Mouse (Mus musculus) frontal cortex, postnatal 10 days (tissue): Measurements from ENCODE around the gene Arhgef40.

Experiments
- DNase-seq, 2 experiments: peaks; one replicate each; pipeline ENCODE4 v3.0.0; 2022; ENCODE audit warnings: low spot score in 2 of 2, mixed read lengths in 1 of 2

Gene Arhgef40

DNA sequence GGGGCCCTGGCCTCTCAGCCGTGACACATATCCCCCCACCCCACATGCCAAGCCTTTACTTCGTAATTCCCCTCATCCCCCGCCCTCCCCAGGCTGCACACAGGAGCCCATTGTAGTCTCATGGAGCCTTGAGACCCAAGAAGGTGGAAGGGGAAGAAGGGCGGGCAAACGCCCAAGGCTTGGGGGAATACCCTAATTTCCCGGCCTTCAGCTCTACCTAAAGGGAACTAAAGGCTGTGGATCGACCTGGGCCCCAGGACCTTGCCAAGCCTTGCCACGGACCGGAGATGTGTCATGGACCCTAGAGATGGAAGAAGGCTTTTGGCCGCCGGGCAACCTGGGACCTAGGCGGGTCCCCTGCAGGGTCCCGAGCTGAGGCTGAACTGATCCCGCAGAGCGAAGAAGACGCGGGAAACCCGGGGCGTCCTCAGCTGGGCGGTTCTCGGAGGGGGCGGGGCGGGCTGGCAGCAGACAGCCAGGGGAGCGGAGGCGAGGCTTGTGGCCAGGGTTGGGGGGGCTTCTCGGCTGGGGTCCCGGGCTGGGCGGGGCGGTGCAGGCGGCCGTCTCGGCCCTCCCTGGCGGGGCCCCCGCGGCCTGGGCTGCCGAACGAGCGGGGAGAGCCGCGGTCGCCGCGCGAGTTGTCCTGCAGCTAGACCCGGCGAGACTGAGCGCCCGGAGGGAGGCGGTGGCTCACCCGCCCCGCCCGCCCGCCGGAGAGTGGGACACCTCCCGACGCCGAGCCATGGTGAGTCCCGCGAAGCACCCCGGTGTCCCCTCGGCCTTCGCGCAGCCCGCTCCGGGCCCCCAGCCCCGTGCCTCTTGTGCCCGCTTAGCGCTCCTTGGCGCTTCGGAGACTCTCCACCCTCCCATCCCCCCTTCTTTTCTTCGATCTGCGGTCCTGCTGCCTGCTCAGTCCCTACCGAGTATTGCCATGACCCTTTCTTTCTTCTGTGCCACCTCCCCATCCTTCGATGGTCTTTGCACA, at the start of gene Arhgef40:
TSS of gene Arhgef40 (plus strand) at position 473 of the 985 bp plus-strand sequence.
- DNase-seq: peak in 1 of 2 experiments; percentile 76

DNA sequence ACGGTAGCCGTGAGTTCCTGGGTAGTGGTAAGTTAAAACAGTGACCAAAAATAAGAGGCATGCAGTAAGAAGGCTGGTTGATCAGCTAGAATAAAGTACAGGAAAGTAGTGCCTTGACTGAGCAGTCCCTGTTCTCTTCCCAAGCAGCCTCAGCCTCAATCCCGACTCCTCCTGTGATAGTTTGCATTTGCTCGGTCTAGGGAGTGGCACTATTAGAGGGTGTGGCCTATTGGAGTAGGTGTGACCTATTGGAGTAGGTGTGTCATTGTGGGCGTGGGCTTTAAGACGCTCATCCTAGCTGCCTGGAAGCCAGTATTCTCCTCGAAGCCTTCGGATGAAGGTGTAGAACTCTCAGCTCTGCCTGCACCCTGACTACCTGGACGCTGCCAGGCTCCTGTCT, 45.5 kb upstream of the Arhgef40 start:
- DNase-seq: no peak

DNA sequence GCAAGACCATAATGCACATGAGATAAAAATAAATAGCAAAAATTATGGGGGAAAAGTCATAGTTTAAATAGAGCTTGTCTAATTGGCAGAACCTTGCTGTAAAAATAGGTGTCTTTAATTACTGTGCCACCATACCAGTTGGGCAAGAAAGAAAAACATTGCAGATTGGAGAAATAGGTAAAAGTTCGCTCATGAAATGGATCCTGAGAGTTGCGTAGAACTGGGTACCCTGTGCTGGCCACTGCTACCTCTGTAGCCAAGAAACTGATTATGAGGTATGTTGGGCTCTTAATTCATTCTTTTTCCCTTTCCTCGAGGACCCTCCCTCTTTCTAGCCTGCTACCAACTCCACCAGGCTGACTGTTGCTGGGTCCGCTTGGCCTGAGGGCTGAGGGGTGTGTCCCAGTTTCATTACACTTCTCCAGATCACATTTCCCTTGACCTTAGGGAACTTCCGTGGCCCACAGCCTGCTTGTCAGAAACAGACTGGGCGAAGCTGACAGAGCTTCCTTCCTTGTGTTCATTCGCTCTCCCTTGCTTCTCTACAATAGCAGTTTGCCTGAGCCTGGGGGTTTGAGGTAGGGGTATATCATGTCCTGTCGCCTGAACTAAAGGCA, 43.5 kb upstream of the Arhgef40 start:
- no peak for DNase-seq

DNA sequence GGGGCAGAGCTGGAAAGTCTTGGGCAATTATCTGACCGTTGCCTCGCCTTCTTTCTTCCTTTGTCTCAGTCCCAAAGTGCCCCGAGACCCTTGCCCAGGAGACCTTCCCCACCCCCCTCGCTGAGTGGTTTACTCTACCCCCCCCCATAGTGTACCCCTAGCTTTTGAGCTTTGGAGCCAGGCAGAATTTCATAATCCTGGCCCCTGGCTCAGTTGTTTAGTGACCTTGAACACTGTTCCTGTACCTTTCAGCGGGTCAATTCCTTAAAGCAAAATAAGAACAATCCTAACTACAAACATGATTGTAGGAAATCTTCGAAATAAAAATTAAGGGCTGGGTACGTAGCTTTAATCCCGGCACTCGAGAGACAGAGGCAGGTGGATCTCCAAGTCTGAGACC, 42.9 kb upstream of the Arhgef40 start:
- DNase-seq: no peak

DNA sequence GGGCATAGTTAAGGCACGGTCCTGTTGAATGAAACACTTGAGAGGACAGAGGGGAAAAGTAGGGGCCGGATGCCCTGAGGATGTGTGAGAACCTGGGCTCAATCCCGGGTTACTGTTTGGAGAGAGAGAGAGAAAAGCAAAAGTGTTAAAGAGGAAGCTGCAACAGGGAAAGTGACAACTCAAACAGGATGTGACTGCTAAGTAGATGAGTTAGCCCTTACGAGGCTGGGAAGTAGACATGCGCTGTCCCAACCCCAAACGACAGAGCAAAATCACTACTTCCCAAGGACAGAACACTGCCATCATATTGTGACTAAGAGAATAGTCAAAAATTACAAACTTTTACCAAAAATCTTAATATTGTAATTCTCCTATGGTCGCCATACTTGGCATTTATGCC, 42.3 kb upstream of the Arhgef40 start:
- DNase-seq: no peak

DNA sequence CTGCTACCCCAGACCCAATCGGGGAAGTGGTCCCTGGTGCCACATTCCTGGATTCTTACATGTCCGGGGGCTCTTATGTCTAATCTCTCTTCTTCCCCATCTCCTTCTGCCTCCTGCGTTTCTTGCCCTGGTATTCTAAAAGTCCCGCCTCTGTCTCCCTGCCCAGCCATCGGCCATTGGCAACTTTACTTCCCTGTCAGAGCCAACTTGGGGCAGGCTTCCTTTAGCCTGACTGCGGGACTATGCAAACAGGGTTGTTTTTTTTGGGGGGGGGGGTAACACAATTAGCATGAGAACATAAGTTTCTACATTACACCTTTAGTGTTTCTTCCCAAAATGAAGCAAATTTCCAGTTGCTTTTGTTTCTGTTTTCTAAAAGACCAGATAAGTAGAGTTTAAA, 41.2 kb upstream of the Arhgef40 start:
- DNase-seq: no peak

DNA sequence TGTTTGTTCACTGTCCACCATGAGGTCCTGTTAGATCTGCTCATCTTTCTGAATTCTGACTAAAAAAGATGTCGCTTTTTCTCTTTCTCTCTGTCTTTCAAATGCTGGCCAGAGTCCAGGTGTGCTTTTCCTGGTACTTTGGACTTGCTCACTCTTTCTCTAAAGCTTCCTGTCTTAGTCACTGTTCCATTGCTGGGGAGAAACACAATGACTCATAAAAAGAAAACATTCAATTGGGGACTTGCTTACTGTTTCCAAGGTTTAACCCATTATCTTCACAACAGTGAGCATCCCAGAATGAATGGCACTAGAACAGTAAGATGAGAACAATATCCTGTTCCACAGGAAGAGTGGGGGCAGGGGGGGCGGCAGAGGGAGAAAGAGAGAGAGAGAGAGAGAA, 24.2 kb upstream of the Arhgef40 start:
- no peak for DNase-seq

DNA sequence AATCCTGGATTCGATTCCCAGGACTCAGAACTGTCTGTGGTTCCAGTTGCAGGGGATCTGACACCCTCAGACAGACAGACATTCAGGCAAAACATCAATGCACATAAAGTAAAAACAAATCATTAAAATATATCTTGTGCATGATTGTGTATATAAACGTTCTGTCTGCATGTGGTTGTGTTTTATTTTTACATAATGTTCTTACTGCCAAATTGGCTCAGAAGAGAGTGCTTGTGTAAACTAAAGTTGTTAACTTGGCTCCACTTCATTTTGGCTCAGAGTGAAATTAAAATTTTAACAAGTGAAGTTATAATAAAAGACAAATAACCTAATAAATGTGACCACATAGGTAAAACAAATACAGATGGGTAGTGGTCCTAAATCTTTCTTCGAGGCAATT, 17.1 kb upstream of the Arhgef40 start:
- no peak for DNase-seq

DNA sequence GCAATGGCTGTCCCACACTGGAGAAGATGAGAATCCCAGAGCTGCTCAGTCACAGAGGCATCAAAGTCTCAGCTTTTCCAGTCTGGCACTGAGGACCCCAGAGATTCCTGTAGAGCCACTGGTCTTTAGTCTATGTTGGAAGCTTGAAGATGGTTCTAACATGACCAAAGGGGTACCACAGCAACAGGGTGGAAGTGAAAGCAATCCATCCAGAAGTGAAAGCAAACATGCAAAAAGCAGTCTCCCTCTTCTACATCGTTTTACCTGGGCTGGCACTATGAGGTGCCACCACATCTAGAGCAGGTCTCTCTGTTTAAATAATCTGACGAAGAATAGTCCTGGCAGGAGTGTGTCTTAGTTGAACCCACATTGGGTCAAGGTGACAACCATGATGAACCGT, 5.3 kb upstream of the Arhgef40 start:
- no peak for DNase-seq

DNA sequence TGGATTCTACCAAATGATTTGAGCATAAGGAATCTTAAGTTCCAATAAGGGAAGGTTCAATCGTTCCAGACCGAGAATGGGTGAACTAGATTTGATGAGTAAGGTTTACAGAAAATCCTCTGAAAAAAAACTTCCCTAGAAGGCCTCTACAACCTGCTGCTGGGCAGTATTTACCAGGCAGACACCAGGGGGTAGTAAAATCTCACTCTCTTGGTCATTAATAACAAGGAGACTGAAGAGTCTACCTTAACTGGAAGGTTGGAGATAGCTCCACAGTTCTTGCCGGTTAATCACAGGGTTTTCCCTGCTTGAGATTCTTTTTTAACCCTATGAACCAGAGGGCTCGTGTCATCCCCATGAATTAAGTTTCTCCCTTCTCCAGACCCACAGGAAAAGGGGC, 1.3 kb upstream of the Arhgef40 start:
- DNase-seq: no peak

DNA sequence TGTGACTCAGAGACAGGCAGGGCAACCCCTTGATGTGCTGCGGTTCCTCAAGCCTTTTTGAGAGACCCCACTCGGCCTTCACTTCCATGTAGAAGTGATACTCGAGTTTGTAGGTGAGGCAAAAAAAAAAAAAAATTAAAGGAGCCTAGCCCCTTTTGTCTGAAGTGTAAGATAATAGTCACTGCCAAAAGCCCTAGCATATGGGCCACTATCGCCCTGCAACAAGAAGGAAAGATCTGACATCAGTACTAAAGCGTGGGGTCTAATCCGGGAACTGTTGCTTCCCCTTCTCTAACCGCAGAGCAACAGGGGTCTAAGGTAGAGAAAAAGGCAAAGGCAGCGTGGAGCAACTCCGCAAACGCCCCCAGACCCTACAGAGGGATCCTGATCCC, 668 bp upstream of the Arhgef40 start:
- DNase-seq: no peak

DNA sequence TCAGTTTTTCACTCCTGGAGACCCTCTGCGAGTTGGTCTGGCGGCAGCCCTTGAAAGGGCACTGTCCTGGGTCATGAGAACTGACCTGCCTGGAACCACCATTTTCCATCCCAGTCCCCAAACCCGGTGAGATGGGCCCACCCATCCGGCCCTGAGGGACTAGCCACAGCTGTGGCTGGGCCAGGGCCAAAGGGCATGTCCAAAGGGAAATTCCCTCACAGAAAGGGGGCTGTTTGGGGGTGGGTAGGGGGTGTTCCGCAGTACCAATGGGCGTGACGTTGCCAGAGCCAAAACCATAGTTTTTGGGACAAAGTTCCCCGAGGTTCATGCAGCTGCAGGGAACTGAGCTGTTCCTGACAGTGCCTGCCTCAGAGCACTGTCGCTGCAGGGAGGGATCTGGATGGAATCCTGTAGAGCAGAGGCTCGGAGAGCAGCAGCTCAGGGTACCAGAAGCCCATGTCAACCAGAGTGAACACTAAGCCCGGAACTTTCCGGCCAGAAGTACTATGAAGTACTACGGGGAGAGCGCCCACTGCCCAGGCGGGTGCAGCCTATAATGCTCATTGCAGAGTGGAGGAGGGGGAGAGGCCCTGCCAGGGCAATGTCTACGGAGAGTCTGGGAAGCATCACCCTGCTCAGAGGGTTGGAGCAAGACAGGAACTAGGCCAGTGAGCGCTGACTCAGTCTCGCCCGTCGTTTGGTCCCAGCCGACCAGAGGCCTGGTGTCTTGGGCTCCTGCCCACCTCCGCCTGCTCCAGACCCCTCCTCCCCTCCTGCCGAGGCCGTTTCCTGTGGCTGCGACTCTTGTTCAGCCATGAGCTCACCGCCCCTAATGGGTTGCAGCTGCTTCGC, 1.0 kb downstream of the Arhgef40 start:
- DNase-seq: peak; percentile 75 to 82

DNA sequence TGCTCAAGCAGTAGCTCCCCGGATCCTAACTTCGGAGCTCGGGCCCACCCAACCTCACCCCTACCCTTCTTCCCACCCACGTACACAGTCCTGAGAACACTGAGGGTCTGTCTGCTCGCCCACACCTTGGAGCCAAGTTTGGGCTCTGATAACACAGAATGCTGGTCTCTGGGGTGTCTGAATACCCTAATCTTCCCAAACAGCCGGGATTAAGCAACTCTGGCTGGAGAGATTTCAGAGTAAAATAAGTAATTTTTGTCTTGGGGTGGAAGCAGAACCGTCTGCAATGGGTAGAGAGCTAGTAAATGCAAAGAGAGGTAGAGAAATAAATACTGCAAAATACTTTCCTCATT, 1.6 kb downstream of the Arhgef40 start:
- DNase-seq: no peak

DNA sequence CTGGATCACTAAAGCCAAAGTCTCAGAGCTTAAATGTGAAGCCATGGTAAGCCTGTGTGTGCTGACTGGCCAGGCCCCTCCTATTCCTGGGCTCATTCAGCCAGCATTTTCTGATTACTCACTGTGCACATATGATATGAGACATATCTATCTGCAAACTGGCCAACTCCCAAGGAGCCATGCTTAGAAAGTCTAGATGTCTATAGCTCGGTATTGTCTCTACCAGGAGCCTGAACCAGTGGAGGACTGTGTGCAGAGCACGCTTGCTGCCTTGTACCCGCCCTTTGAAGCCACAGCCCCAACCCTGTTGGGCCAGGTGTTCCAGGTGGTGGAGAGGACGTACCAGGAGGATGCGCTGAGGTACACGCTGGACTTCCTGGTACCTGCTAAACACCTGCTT, 2.7 kb downstream of the Arhgef40 start:
- no peak for DNase-seq

DNA sequence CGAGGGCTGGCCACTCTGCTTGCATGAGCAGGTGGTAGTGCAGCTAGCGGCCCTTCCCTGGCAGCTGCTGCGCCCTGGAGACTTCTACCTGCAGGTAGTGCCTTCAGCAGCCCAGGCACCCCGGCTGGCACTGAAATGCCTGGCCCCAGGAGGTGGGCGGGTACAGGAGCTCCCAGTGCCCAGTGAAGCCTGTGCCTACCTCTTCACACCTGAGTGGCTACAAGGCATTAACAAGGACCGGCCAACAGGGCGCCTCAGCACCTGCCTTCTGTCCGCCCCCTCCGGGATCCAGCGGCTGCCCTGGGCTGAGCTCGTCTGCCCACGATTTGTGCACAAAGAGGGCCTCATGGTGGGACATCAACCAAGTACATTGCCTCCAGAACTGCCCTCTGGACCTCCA, 4.2 kb downstream of the Arhgef40 start:
- no peak for DNase-seq

DNA sequence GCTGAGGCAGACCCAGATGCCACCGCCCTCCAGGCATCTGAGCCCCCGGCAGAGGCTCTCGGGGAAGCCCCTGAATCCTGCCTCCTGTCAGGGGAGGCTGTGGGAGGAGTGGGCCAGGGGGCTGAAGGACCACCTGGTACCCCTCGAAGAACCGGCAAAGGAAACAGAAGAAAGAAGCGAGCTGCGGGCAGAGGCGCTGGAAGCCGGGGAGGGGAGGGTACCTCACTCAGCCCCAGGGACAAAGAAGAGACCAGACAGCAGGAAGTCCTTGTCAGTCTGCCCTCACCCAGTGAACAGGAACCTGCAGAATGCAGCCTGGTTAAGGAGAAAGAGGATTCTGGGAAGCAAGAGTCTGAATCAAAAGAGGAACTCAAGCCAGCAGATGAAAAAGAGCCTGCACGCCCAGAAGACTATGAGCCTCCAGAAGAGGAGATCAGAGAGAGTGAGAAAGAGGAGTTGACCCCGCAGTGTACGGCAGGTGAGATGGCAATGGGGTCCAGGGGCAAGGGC, 5.0 kb downstream of the Arhgef40 start:
- no peak for DNase-seq

DNA sequence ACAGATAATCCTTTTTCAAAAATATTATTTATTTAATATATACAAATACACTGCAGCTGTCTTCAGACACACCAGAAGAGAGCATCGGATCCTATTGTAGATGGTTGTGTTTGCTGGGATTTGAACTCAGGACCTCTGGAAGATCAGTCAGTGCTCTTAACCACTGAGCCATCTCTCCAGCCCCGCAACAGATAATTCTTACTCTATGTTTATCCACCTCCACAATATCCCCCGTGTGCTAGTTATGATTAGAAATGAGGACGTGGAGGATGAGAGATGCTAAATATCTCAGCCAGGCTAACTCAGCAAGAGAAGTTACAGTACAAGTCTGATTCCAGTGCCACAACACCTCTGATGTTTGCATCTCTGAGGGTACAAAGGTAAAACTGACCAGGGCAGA, 9.9 kb downstream of the Arhgef40 start:
- DNase-seq: no peak

DNA sequence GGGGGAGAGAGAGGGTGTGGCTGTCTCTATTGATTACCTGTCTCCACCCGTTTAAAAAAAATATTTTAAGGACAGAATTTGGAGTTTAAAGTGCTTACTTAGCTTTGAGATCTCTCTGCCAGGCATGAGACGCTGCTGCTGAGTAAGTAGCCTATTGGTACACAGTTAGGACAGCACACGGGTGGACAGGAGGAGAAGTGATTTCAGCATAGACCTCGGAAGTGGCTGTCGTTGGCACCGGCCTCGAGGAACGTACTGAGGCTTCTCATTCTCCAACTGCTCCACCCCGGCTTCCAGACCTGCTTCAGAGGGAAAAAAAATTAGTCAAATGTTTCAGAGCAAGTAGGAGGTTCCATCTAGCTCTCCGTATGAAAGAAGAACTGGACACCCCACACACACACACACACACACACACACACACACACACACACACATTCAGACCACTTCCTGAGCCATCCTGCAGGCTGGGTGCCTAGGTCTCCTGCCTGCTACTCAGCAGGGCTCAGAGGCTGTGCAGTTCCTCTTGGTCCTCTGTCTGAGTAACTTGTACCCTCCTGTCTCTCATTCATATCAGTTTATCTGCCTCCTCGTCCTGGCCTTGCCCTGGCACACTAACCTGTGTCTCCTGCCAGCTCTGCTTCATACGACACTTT, 10.8 kb downstream of the Arhgef40 start:
- DNase-seq: no peak

DNA sequence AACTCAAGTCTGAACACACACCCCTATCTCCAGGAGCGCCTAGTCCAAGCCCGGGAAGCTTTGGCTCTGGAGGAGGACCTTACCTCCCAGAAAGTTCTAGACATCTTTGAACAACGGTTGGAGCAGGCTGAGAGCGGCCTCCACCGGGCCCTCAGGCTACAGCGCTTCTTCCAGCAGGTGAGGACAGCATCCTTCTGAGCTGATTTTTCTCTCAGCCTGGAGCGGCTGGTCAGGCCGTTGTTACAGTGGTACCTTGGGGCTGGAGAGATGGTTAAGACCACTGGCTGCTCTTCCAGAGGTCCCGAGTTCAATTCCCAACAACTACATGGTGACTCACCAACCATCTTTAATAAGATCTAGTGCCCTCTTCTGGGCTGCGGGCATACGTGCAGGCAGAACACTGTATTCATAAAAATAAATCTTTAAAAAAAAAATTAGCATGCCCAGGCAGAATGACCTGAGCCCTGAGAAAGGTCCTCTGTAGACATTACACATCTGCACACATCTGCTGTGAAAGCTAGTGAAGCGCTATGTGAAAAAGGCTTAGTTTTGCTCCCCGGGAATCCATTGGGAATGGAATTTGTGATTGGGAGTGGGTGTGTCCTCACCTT, 11.8 kb downstream of the Arhgef40 start:
- DNase-seq: no peak

DNA sequence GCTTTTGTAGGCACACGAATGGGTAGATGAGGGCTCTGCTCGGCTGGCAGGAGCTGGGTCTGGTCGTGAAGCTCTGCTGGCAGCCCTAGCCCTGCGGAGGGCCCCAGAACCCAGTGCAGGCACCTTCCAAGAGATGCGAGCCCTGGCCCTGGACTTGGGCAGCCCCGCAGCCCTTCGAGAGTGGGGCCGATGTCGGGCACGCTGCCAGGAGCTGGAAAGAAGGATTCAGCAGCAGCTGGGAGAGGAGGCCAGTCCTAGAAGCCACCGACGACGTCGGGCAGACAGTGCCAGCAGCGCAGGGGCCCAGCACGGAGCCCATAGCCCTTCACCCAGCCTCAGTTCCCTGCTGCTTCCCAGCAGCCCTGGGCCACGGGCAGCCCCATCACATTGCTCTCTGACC, 12.3 kb downstream of the Arhgef40 start:
- no peak for DNase-seq

DNA sequence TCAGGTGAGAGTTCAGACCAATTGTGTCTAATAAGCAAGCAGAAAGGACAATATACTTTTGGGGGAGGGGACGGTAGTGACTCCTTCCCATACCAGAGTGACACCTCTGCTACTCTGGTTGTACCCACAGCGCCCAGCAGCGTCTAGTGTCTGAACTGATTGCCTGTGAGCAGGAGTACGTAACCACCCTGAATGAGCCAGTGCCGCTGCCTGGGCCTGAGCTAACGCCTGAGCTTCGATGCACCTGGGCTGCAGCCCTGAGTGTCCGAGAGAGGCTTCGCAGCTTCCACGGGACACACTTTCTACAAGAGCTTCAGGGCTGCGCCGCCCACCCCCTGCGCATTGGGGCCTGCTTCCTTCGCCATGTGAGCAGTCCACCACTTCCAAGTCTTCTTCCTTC, 13.0 kb downstream of the Arhgef40 start:
- DNase-seq: no peak
